Mouse (Mus musculus) T-cell, adult 2 months (primary cell): ENCODE measurements at regions not wholly inside any gene's neighbourhood (a gene's known extent, or its start where the extent isn't known, plus 50 kb on each side); places are given as distances from the start of the nearest gene placed in this dataset.

ENCODE experiments used
- DNase-seq: peaks from one replicate; pipeline ENCODE4 v3.0.0; 2022; ENCODE audit warnings: low spot score

DNA sequence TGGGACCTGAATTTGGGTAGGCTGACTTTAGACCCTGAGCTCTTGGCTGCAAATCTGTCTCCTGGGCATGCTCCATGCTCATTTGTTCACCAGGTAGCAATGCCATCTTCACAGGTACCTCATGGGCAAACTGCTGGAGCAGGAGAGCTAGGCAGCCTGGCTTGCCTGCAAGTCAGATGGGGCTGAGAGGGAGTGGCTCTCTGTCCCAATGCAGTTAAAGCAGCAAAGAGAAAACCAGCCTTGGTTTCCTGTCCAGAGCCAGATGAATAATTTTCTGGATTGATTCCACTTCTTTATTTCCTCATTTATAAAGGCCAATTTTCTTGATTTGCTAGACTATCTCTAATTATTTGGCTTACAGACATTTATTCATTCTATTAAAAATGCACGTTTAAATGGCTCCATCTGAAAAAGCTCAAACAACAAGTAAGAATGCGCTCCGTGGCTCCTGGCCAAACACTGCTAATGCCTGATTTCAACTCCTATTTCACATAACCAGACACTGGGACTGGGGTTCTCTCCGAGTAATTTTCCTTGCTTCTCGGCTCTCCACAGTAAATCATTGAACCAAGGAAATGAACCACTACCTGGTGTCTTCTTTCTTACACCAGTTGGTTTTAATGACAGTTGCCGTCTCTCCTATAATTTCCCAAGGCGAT is 60.5 kb downstream of the Rsl24d1 start:
- no peak for DNase-seq

DNA sequence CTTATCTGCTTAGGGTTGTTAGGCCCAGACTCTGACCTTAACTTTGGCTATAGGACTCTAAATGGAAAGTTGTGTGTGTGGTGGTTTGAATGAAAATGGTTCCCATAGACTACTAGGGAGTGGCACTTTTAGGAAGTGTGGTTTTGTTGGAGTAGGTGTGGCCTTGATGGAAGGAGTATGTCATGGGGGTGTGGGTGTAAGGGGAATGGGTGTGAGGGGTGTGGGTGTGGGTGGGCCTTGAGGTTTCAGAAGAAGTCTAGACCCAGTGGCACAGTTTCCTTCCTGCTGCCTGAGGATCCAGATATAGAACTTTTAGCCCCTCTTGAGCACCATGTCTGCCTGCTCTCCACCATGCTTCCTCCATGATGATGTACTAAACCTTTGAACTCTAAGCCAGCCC is 63.4 kb downstream of the Rsl24d1 start:
- no peak for DNase-seq

DNA sequence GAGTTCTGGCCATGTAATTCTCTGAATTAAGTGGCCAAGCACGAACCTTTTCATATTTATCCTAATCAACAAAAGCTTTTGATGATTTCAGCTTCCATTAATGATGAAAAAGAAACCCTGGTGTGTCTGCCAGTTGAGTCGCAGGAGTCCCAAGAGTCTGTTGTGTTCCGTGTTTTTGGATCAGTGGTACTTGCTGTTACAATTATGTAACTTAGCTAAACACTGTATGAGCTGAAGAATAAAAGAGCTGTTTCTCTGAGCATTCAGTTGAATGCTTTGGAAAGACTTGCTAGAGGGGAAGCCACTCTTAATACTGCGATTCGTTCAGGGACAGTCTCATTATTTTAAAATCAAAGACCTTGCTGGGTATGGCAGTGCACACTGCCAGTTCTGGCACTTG is 70.1 kb downstream of the Rsl24d1 start:
- DNase-seq, result no peak

GRCm38 (mm10) chr9:73184908-73185307 is 71.7 kb downstream of the Rsl24d1 start:
- no peak for DNase-seq

DNA sequence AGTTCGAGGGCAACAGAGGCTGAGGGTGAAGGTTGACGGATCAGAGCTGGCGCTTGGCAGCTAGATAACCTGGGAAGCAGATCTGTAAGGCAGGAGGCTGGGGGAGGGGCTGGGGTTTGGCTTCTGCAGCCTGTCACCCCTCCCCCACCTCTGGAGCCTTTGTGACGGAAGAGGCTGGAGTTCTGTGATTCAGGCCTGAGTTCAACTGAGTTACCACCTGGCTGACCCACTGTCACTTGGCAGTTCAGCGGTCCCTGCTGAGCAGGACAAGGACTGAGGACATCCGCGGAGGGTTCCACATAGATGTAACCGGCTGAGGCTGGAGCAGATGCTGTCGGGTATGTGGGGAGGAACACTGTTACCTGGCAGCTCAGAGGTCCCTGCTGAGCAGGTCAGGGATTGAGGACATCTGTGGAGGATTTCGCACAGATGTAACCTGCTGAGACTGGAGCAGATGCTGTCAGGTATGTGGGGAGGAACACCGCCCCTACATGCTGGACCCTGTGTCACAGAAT is 79.1 kb downstream of the Rsl24d1 start:
- DNase-seq, result no peak

- DNase-seq, result no peak
These were observed 85.2 kb downstream of the Rsl24d1 start for GRCm38 (mm10) chr9:73198261-73199085.

DNA sequence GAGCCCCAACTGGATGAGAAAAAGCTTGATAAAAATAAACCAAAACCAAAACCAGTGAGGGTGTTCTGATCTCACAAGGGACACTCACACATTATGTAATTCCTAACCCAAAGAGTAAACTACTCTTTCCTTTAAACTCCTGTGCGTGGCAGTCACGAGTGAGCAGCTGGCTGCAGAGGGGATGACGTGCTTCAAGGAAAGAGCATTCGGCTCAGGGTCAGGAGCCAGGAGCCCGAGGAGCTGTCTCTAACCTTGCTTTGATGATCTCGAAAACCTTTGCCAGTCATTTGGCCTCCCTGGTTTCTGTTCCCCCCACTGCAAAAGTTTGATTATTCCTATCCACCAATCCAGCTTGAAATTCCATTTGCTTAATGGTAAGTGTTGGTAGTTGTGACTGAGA is 109.9 kb downstream of the Rsl24d1 start:
- no peak for DNase-seq

DNA sequence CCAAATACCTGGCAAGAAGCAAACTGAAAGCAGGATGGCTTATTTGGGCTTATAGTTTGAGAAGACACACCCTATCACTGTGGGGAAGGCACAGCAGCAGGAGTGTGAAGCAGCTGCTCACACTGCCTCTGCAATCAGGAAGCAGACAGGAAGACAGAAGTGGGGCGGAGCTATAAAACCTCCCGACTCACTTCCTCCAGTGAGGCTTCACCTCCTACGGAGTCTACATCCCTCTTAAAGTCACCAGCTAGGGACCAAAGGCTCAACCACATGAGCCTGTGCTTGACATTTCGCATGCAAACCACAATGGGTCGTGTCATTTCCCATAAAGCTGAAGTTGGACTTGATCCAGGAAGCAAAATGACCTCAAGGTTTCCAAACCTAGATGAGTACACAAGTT is 127.0 kb downstream of the Rsl24d1 start:
- DNase-seq, result peak; percentile 24

GRCm38 (mm10) chr9:73242521-73243308 is 129.5 kb downstream of the Rsl24d1 start:
- DNase-seq, result no peak

GRCm38 (mm10) chr9:73244177-73244576 is 131.0 kb downstream of the Rsl24d1 start:
- DNase-seq, result no peak

DNA sequence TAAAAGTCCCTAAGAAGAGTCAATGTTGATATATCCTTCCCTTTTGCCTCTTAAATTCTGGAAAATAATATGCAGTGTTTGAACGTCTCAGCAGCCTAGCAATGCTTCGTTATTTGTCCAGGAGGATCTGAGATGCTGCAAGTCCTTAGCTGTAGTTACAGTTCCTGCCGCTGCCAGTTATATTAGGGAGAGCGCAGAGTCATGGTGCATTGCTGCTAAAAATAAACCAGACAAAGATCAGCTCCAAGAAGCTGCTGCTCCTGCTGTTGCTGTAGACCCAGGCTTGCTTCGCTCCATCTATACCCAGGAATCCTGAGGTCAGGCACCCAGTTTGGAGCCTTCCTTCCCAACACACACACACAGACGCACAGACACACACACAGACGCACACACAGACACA is 132.3 kb downstream of the Rsl24d1 start:
- no peak for DNase-seq

DNA sequence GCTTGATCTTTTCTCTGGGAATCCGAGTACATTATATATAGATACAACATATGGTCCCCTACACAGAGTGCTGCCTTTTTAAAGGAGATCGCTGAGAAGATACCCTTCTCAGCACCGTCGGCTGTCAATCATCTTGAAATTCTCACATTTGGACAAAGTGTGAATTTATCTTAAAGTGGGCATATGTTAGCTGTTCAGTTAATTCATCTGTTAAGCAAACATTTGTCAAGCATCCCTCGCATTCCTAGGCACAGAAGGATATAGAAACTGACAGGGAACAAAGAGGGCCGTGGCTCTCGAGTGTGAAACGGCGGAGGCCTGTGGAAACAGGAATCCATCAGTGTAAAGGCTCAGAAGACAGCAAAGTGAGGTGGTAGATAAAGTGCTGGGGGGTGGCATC is 144.9 kb downstream of the Rsl24d1 start:
- DNase-seq, result no peak

DNA sequence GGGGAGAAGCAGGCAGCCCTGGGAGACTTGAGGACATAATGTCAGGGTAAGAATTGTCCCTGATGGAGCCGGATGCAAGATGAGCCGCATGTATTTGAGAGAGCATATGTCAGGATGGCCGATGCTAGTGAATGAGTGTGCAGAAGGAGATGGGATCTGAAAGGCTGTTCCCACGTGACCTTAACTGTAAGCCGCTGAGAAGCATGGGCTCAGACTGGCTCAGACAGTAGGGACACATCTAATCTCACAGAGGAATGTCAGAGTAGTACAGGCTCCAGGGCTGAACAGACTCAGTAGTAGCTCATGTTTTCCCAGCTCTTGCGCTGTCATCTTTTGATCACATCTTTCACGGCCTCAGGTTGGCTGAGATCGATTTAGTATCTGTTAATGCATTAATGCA is 145.4 kb downstream of the Rsl24d1 start:
- no peak for DNase-seq

DNA sequence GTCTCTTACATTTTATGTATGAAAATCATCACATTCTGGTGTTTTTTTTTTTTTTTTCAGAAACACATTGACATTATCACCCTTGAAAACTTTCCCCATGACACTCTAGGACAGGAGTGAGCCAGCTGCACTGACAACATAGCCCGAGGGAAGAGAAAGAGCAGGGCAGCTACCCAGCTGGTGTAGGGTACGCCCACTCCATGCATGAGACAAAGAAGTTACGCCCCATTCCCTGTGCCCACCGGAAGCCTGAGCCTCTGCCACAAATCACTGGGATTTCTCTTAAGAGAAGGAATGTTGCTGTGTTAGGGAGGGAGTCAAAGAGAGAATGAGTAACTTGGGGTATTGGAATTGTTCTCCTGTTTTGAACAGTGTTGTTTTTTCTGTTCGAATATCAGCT is 149.5 kb downstream of the Rsl24d1 start:
- no peak for DNase-seq

DNA sequence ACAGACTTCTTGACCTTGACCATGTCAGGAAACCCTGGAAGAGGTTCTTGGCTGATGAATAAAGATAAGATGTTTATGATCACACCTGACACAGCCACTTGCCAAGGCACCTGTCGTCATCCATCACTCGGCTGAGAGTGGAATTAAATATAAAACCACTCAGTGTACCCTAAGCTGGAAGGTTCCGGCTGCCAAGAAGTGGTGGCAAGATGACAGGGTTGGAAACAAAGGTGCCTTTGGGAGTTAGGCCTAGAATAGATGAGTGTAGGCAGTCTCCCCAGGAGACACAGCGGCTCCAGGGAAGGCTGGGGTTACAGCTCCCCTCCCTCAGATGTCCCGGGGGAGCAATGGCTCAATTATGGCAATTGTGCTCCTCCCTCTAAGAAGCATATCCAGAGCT is 157.0 kb downstream of the Rsl24d1 start:
- DNase-seq, result no peak

- DNase-seq, result no peak
These were observed 159.4 kb downstream of the Rsl24d1 start for GRCm38 (mm10) chr9:73272614-73273013.

DNA sequence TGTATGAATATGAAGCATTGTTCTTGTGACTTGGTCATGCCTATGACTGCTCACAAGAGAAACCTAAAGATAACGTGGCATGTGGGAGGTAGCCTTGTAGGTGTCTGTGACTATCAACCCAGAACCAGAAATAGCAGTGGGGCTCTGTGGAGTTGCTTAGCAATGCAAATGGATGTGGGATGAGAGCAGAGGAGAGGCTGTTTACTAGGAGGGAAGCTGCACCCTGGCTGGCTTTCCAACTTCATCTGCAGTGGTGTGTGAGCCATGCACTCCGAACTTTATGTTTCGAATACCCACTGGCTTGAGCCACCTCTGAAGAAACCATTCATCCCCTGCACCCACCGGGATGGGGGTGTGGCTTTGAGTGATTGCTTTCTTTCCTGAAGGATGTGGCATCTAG is 160.5 kb downstream of the Rsl24d1 start:
- DNase-seq, result no peak

GRCm38 (mm10) chr9:73275671-73276070 is 162.4 kb downstream of the Rsl24d1 start:
- no peak for DNase-seq

- no peak for DNase-seq
These were observed 182.1 kb downstream of the Rsl24d1 start for GRCm38 (mm10) chr9:73295287-73295686.

- no peak for DNase-seq
These were observed 189.1 kb downstream of the Rsl24d1 start for GRCm38 (mm10) chr9:73302156-73302918.

- no peak for DNase-seq
These were observed 203.8 kb downstream of the Rsl24d1 start for GRCm38 (mm10) chr9:73317048-73317447.
